Mouse (Mus musculus) ovary, postnatal 10 days (tissue): Measurements from ENCODE around the gene Gas6.
A peak's percentile ranks its signal among the peaks of the same experiment; 100 is the strongest.

Experiments
- DNase-seq: peaks from one replicate; pipeline ENCODE4 v3.0.0; 2022; ENCODE audit warnings: low spot score

Gene Gas6

DNA sequence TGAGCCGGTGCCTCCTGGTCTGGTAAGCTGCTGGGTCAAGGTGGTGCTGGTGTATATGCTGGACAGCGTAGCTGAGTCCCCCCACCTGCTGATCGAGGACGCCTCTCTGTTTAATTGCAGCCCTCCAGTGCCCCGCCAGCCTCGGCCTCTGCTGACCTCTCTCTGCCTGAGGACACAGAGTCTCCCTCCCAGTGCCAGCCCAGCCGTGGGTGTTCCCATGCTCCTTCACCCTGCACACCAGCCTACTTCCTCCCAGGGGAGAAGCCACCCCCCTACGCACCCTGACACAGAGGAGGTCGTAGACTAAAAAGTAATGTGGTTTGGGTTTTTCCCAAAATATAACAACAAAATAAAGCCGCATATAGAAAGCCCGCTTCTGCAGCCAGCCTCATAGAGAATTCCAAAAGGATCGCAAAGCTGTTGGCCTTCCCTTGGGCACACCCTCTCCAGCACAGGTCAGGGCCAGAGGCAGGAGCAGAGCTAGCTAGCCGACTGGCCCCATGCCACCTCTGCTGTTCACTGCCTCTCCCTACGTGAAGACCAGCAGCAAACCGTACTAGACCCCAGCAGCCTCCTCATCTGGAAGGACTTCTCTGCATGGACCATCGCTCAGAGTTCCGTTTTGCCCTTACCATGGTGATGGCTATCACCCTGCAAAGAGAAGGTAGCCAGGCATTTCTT lies 33.1 kb downstream of the Gas6 start:
- no peak for DNase-seq

DNA sequence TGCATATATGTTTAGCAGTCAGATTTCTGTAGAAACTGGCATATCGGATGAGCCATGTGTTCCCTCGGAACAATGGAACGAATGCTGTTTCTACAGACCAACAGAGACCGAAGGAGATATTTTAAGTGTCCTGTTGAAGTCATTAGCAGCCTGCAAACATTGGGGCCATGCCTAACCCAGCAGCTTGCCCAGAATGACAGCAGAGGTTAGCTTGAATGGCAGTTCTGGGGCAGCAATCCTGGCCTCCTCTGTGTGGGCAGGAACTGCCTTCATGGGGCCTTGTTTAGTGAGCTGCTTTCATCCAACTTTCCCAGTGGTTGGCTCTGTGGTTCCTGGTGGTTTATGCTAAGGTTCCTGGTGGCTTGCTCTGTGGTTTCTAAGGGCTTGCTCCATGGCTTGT lies 34.9 kb downstream of the Gas6 start:
- no peak for DNase-seq

DNA sequence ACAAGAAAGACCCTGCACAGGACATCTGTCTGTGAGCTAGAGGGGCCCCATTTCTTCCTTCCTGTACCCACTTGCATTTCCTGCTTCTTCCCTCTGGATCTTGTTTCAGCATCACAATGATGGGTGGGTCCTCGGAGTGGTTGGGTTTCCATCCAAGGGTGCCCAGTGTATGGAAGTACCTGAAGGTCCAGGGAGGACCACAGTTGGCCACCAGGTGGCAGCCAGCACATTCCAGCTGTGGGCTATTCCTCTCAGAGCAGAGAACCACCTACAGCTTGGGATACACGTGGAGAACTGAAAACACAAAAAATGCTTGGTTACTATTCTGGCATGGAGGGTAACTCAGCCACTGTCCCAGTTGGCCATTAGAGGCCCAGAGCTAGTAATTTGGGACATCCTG lies 39.0 kb downstream of the Gas6 start:
- DNase-seq, result peak; percentile 39

DNA sequence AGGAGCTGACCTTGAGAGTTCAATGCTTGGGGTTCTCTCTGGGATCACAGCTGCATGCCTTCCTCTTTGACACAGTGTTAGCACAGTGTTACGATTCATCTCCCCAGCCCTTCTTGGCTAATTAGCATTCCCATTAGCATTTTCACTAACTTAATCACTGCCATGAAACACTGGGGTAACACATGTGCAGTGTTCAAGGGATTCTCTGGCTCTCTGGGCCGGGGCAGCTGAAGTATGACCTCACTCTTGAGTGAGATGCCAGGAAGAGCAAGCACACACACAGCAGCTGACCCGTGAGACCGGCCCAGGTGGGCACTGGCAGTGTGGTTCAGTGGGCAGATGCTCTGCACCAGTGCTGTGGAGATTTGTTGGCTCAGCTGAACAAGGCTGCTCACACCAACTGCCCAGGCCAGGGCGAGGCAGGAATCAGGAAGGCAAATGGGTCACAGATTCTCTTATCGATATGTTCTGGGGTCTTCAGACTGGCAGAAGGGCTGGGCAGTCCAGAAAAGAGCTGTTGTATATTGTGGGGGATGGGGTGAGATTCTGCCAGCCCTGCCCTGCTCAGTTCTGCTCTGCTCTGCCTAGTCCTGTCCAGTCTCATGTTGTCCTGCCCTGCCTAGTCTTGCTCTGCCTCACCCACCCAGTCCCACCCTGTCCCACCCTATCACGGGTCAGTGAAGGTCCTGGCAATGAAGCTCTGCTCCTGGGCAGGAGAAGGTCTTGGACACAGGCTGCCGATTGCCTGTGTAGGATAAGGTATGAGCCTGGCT lies 39.8 kb downstream of the Gas6 start:
- no peak for DNase-seq

DNA sequence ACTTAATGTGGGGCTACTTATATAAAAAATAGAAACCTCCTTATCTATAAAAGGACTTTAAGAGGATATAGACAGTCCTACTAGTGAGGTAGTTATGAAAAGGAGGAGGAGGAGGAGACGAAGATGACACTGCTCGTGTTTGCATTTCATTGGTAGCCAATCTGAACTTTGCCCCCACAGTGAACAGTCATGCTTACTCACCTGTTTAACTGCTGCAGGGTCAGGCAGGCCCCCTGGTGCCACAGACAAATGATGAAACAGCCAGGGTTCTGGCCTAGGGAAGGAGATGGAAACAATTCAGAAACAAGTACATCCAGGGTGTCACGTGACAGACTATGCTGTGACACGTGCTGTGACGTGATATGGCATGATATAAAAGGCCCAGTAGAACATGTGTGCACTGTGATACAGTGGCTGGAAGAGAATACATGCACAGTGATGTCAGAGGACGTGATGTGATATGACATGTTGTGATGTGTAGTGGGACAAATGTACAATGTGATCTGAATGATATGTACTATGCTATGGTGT lies 42.5 kb downstream of the Gas6 start:
- no peak for DNase-seq

DNA sequence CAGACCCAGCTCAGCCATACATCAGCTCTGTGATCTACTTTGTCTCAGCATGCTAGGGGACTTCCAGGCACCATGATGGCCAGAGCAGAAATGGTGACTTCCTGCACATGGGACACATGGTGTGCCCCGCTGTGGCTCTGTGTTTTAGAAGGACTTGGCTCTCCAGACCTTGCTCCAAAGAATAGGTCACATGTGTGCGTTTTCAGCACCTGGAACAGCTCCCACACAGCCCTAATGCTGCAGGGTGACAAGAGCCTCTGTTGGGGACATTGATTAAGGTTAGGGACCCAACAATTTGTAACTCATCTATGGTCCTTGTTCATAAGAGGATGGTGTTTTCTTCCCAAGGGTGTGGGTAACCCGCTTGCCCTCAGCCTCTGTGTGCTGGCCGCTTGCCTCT lies 46.1 kb downstream of the Gas6 start:
- DNase-seq, result no peak

DNA sequence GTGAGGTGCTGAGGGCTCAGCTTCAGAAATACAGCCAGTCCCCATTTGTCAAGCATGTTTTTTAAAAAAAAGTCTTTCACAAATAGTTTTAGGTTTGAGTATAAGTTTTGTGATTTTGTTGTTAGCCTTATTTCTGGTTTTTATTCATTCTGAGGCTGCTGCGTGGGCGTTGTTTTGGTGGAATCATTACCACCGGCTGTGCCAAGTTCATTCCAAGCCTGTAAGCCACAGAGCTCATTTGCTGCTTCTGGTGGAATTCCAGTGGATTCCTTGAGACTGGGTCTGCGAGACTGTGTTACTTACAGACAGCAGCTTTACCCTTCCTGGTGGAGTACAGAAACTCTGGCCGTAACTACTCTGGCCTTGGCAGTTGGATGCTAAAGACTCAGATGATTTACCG lies 47.8 kb downstream of the Gas6 start:
- DNase-seq, result no peak

DNA sequence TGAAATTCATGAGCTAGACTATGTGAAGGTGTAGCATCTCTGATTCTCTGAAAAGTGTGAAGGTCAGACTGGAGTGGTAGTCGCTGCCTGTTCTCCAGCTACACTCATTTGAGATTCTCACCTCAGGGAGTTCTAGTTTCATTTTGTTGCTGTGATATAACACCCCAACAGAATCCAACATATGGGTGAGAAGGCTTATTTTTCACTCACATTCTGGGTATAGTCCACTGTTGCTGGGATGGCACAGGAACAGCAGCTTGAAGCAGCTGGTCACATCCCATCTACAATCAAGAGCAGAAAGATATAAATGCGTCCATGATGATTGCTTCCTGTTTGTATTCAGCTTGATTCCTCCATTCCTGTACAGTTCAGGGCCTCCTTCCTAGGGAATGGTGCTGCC lies 52.1 kb downstream of the Gas6 start:
- DNase-seq, result no peak

DNA sequence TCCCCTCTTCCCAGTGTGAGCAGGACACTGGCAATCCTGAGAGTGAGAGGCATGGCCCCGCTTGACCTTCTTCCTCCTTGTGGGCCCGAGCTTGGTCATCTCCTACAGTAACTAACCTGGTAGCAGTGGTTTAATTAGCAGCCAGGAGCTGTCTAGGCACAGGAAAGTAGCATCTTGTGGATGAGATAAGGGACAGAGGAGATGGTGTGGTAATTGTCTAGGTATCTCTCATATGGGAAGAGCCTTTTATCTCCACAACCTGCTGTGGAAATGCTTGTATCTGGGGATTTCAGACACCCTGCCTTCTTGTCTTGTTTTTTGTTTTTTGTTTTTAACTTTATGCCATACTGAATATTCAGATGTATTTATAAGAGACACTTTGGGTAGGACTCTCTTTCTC lies 56.8 kb downstream of the Gas6 start:
- no peak for DNase-seq

DNA sequence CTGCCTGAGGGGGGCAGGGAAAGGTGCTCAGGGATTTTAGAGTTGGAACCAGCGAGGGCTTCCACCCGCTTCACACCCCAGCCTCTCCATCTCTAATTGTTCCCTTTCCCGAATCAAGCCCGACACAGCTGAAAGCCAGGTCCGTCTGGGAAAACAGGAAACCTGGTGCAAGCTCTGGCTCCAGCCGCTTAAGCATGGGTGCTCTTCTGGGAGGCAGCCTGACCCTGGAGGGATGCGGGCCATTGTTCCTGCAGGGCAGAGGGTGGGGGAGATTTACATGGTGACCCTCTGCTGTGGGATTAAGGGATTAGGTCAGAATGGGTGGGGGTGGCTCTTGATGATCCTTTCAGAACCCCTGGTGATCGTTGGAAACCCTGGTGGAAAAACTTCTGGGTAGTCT lies 58.2 kb downstream of the Gas6 start:
- no peak for DNase-seq

DNA sequence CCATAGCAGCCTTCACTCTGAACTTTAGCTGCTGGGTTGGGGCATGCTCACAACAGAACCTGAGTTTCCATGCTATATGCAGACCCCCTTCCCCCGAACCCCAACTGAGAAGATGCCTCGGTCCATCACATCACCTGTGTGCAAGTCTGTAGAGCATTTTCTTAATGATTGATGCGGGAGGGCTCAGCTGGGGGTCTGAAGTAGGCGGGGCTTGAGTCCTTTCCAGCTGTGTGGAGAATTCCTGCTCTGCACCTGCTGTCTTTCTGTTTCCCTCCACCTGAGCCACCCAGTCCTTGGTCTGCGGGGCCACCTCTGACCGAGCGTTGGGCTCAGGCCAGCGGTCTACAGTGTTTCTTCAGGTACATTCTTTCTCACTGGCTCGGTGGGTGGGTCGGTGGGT lies 59.4 kb downstream of the Gas6 start, which contains the start of gene Tmem255b:
Gene Tmem255b, plus strand, starts transcription at position 301 of the 400 bp plus-strand sequence.
- no peak for DNase-seq

DNA sequence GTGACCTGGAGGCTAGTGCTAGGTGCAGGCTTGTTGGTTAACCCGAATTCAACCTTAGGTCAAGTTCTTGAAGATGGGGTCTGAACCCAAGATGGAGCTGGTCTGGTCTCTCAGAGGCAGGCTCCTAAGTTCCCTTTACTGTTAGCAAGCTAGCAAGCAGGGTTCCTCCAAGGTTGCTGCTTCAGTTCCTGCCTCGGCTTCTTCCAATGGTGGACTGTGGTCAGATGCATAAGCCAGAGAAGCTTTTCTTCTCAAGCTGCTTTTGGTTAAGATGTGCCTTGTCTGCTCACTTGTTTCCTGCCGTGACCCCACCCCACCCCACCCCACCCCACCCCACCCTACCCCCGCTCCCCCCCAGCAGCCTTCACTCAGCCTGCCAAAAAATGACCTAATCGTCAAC lies 61.2 kb downstream of the Gas6 start:
- no peak for DNase-seq

DNA sequence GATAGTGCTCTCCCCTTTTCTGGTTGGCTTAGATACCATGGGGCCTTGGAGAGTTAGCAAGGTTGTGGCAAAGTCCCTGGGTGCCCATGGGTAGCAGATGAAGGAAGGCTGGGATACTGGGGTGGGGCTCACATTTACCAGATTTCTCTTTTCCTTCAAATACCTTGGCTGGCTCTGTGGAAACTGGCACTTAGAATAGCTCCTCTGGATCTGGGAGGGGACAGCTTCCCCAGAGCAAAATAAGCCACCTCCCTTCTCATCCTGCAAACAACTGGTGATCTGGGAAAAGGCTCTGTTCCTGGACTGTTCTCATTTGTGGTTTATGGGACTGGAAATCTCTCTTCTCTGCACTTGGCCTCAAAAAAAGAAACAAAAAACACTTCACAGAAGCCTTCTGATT lies 63.4 kb downstream of the Gas6 start:
- DNase-seq, result no peak

DNA sequence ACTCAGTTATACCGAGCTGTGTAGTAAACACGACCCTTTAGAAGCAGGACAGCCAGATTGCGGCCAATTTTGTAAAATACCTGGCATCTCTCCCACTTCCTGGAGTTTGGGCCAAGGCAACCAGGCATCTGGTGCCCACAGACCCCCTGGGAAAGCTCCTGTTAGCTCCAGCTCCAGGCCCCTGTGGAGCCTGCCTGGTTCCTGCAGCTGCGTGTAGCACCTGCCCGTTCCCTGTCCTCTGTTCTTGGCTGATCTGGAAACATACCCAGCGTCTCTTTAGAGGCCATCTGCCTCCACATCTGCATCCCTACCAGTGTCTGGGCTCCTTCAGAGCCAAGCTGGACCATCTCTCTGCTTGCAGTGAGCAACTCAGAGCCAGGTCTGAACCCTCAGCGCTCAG lies 63.9 kb downstream of the Gas6 start:
- no peak for DNase-seq

DNA sequence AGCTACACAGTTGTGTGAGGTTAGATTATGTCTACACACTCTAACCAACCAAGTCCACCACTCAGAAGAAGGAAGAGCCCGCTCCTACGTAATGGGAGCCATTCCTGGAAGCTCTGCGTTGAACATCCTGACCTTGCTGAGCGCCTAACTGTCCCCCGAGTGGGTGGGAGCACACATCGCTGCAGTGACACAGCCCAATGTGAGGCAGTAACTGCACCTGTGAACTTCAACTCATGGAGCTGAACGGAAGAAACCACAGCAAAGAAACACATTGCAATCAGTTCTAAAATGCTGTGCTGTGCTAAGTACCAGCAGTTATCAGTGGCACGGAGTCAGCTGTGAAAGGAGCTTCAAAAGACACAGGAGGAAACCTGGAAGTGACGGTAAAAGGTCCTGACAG lies 66.1 kb downstream of the Gas6 start:
- no peak for DNase-seq

DNA sequence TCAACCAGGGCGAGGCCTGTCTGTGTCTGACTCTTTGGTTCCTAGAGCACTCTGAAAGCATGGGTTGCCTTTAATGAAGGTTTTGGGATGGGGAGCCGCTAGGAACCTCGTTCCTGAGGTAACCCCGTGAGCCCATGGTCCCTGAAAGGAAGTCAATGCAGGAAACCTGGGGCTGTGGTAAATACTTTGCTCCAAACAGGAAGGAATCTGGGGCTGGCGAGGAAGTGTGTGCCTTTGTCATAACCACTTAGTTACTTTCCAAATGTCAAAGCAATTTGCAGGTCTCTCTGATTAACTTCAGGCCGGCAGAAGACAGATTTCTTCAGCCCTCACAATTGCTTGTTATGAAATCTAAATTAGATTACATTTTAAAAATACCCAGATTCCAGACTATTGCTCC lies 66.9 kb downstream of the Gas6 start:
- no peak for DNase-seq

DNA sequence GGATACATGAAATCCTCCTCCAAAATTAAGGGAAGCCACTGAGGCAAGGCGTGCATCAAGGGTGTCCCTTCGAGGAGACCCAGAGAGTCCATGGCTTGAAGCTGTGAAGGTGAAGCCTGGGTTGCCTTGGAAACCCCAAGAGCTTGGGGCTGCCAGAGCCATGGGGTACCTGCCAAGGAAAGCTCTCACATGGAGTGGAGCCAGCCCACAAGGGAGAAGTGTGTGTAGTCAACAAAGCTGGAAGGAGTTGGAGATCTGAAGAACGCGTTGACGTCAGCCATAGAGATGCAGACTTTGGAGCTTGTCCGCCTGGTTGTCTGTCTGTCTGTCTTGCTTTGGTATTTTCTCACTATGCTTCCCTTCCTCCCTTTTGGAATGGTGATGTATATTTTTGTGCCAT lies 73.3 kb downstream of the Gas6 start:
- no peak for DNase-seq

DNA sequence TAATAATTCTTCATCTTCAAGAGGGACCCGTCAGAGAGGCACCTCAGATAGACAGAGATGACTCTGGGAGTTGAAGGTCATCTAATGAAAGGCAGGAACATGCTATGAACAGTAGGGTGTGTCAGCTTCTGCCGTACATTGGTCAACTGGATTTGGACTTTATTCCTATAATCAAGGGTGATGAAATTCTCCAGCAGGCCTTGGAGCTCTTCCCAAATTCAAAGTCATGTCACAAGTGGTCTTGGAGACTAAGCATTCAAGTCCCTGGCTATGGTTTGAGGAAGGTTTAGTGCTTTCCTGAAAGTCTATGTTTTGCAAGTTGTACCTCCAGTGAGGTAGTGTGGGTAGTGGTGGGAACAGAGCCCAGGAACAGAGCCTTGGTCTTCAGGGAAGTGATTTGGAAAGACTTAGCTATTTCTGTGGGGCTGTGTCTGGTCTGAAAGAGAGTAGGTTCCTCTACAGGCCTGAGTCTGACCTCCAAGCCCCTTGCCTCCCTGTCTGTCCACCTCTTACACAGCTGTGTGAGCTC lies 75.1 kb downstream of the Gas6 start:
- no peak for DNase-seq

DNA sequence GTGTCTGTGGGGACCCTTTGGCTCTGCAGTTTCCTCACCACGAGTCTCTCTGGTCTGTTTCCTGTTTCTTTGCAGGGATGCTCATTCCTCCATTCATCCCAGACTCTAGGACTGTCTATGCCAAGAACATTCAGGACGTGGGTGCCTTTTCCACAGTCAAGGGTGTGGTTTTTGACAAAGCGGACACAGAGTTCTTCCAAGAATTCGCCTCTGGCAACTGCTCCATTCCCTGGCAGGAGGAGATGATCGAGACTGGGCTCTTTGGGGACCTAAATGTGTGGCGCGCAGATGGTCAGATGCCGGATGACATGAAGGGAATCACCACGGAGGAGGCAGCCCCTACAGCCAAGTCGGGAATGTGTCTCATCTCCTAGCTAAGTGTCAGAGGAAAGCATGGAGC lies 78.4 kb downstream of the Gas6 start:
- no peak for DNase-seq
